Mouse (Mus musculus) hindbrain, embryonic 16.5 days (tissue): ENCODE data around the gene Duoxa1. TPM values are rescaled to one million over a fixed set of nuclear protein-coding genes. Genes with fewer than 3 reads are reported as not detected.

Source experiments
- ATAC-seq: fragments of 200-750 bp; cut with Nextera tagmentation; 2 replicates; pipeline ENCODE4 v1.8.0; 2017; ENCODE audit warnings: moderate TSS enrichment, moderate library complexity
- H3K27ac ChIP-seq: fragments of 300-500 bp; sonication (generic); 2 replicates; pipeline ENCODE4 v1.5.1; 2014; ENCODE audit warnings: low read depth, mild to moderate bottlenecking, control low read depth, low read length, moderate library complexity
- H3K27me3 ChIP-seq: fragments of 300-500 bp; sonication (generic); replicated peaks from 2 replicates; pipeline ENCODE4 v1.6.1; 2014; ENCODE audit warnings: low read length; ENCODE audit not compliant: control insufficient read depth, insufficient read depth
- H3K36me3 ChIP-seq: fragments of 300-500 bp; sonication (generic); 2 replicates; pipeline ENCODE4 v1.6.1; 2014; ENCODE audit warnings: mild to moderate bottlenecking, low read length, moderate library complexity, mixed read lengths; ENCODE audit not compliant: control insufficient read depth, insufficient read depth
- H3K4me1 ChIP-seq: fragments of 300-500 bp; sonication (generic); 2 replicates; pipeline ENCODE4 v1.6.1; 2014; ENCODE audit warnings: low read depth, low read length; ENCODE audit not compliant: control insufficient read depth, insufficient read depth
- H3K4me2 ChIP-seq: fragments of 300-500 bp; sonication (generic); 2 replicates; pipeline ENCODE4 v1.6.1; 2014; ENCODE audit warnings: mild to moderate bottlenecking, low read length, control low read depth, moderate library complexity
- H3K4me3 ChIP-seq: fragments of 300-500 bp; sonication (generic); 2 replicates; pipeline ENCODE4 v1.5.1; 2014; ENCODE audit warnings: mild to moderate bottlenecking, low read length, control low read depth, moderate library complexity
- H3K9ac ChIP-seq: fragments of 300-500 bp; sonication (generic); 2 replicates; pipeline ENCODE4 v1.6.1; 2014; ENCODE audit warnings: low read depth, mild to moderate bottlenecking, control low read depth, low read length, moderate library complexity
- H3K9me3 ChIP-seq: fragments of 300-500 bp; sonication (generic); 2 replicates; pipeline ENCODE4 v1.6.1; 2014; ENCODE audit warnings: mild to moderate bottlenecking, low read length, moderate library complexity; ENCODE audit not compliant: control insufficient read depth
- WGBS: fragments of 180-500 bp; shearing (Covaris S2); extraction: QIAGEN DNeasy Blood & Tissue Kit; methylation state at CpG from one replicate; pipeline ENCODE4 v1.1.7; 2014; 5-methylcytosine and 5-hydroxymethylcytosine counted together
- polyA plus RNA-seq: library from polyadenylated mRNA; unstranded; fragments of >200 nt; fragmentation: Nextera tagmentation; extraction: Ambion mirVana; gene quantifications from 2 replicates; pipeline ENCODE4 v1.2.1, GENCODE M21; 2015

Duoxa1 gene
- polyA plus RNA-seq, 1 experiment from 2014 or later: 0.26 TPM

DNA sequence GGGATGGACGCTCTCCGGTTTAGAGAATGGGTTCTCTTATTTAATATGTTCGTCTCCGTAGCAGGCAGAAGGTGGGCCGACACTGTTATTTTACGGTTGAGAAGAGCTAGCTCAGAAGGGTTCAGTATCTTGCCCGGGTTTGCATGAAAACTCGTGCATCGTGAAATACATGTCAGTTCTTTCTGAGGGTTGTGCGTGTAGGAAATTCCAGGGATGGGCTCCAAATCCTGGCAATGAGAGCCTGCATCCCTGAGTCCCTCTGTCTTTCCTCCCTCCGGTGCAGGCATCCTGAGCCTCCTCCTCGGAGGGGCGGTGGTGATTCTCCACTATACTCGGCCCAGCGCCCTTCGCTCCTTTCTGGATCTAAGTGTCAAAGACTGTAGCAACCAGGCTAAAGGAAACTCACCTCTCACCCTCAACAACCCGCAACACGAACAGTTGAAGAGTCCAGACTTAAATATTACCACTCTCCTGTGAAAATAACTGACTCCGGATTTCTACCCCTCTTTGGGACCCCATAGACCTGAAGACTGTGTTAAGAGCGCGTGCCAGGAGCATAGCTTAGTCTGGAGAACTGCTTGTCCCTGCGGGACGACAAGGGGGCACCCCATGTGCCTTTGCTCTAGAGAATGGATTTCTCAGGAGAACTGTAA is 11.5 kb downstream of the Duoxa1 start:
- ATAC-seq: no peak
- peak overlapping the region; percentile 94 for H3K4me2 ChIP-seq
- 6% methylated on average over 23 of the region's 23 CpGs for WGBS

DNA sequence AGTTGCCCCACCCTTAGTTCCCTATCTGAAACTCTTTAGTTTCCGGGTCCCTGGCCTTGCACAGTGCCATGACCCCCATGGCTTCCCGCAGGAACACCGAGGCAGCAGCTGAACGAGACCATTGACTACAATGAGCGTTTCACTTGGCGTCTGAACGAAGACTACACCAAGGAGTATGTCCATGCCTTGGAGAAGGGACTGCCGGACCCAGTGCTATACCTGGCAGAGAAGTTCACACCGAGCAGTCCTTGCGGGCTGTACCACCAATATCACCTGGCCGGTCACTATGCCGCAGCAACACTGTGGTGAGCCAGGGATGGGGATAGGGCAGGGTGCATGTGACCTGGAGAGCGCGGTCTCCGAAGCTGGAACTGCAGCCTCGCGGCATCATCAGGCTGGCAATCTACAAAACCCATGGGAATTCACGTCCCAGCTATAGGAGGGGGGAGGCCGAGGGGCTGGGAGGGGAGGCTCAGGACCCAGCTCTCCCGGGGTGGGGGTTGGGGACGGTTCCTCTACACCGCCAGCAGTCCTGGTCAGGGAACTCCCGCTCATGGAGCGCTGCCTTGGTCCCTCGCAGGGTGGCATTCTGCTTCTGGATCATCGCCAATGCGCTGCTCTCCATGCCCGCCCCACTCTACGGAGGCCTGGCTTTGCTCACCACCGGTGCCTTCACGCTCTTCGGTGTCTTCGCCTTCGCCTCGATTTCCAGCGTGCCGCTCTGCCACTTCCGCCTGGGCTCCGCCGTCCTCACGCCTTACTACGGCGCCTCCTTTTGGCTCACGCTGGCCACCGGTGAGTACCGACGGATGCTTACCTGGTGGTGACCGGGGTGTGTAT is 12.2 kb downstream of the Duoxa1 start:
- H3K9ac ChIP-seq: peak overlapping the region; percentile 66
- ATAC-seq: peak; percentile 60
- peaks cover 28% of the 10 kb centered on the region for H3K27me3 ChIP-seq
- peaks cover 39% of the 10 kb centered on the region for H3K4me1 ChIP-seq
- peak overlapping the region; percentile 49 for H3K4me3 ChIP-seq
- no peaks in the 10 kb centered on the region for H3K36me3 ChIP-seq
- under 1% methylated on average over 47 of the region's 48 CpGs for whole genome bisulfite sequencing
- no peak overlapping the region for H3K27ac ChIP-seq
- H3K4me2 ChIP-seq: peak overlapping the region; percentile 94
- H3K9me3 ChIP-seq: no peaks in the 10 kb centered on the region

More for the DNA sequence above, 11.5 kb downstream of the Duoxa1 start:
- Histone ChIP-seq H3K27me3 (peaks cover 28% of the 10 kb centered on the region), H3K27ac (no peak overlapping the region), H3K9me3 (no peaks in the 10 kb centered on the region), H3K4me1 (peaks cover 39% of the 10 kb centered on the region), H3K4me3 (peak overlapping the region; percentile 49), H3K9ac (peak overlapping the region; percentile 66), H3K36me3 (no peaks in the 10 kb centered on the region)

DNA sequence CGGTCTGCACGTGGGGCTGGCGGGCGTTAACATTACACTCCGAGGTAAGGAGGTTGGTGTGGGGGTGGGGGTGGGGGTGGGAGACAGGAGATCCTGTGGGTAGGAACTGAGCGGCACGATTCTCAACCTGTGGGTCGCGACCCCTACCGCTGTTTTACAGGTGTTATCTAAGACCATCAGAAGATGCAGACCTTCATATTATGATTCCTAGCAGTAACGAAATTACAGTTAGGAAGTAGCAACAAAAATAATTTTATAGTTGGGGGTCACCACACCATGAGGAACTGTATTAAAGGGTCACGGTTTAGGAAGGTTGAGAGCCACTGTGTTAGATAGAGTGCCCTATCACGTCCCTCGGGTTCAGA is 12.9 kb downstream of the Duoxa1 start:
- Histone ChIP-seq H3K9me3 (no peaks in the 10 kb centered on the region), H3K36me3 (no peaks in the 10 kb centered on the region), H3K9ac (no peak overlapping the region), H3K27me3 (peaks cover 29% of the 10 kb centered on the region), H3K4me1 (peaks cover 39% of the 10 kb centered on the region), H3K27ac (no peak overlapping the region), H3K4me3 (no peak overlapping the region; the same call in 1 of the 2 replicates), H3K4me2 (peak overlapping the region; percentile 94)
- no peak for ATAC-seq
- 3% methylated on average over 14 of the region's 14 CpGs for WGBS

DNA sequence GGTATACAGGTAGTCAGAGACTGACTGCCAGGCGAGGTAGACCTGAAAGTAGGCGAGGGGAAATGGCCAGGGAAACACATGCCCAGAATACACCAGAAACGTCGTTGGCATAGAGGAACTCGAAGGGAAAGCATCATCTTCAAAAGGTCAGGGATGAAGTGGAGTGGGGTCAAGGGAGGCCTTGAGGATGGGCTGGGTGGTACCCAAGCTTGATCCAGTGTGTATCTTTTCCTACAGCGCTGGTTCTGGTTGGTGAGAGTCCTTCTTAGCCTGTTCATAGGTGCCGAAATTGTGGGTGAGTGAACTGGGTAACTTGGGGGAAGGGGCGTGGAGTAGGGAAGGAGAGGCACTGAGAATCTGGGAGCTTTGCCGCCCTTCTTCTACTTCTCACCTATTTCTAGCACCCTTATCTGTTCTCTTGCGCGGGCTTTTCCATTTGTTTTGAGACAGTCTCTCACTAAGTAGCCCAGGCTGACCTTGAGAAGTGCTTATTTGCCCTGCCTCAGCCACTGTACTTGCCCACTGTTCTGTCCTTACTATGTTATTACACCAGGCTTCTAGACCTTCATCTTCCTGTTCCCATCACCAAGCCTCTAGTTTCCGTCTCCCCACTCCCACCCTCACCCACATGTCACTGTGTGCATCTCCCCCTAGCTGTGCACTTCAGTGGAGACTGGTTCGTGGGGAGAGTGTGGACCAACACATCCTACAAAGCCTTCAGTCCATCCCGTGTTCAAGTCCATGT is 13.4 kb downstream of the Duoxa1 start:
- no peak for ATAC-seq
- Histone ChIP-seq H3K4me1 (peaks cover 39% of the 10 kb centered on the region), H3K9me3 (no peaks in the 10 kb centered on the region), H3K27ac (no peak overlapping the region), H3K27me3 (peaks cover 35% of the 10 kb centered on the region), H3K4me2 (no peak overlapping the region; the same call in 1 of the 2 replicates), H3K36me3 (no peaks in the 10 kb centered on the region), H3K4me3 (no peak overlapping the region), H3K9ac (no peak overlapping the region)
- WGBS: 8% methylated on average over 14 of the region's 14 CpGs

DNA sequence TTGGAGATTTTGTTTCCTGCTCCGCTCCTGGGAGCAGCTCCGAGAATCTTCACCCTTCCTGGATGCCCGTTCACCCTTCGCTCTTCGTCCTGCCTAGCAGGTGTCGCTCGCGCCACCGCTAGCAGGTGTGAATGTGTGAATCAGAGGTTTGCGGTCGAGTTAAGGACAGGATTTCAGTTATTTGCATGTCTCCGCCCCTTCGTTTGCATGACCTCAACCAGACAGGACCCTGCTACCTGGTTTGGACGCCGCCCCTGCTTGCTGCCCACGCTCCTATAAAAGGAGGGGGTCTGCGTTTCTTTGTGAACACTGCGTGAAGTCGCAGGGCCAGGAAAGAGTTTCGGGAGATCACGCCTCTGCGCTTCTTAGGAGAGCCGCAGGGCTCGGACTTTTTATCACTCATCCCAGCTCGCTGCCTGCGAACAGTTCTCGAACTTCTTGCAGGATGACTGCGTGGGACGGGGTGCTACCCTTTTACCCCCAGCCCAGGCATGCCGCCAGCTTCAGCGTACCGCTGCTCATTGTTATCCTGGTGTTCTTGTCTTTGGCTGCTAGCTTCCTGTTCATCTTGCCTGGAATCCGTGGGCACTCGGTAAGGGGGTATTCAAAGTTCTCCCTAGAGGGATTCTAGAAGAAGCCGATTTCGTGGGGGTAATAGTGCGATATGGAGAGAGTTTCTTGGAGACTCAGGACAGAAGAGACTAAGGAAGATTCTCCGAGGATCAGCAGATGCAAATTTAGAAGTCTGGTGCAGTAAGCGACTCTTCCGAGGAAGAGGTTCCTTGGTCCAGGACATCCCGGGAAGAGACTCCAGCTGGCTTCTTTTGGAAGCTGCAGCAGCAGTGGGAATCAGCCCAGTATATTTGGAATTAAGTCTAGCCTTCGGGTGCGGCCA is 14.7 kb downstream of the Duoxa1 start, which contains the start of gene Duoxa2:
TSS of gene Duoxa2 (plus strand) at position 305 of the 895 bp plus-strand sequence.
- under 1% methylated on average over 43 of the region's 43 CpGs for WGBS
- peak within 1 kb of the TSS; percentile 30 for H3K4me3 ChIP-seq
- peaks cover 39% of the 10 kb centered on the region for H3K4me1 ChIP-seq
- H3K9me3 ChIP-seq: no peaks in the 10 kb centered on the region
- ATAC-seq: no peak
- H3K27me3 ChIP-seq: peaks cover 43% of the 10 kb centered on the region
- no peak within 1 kb of the TSS for H3K9ac ChIP-seq
- H3K36me3 ChIP-seq: no peaks in the 10 kb centered on the region
- H3K4me2 ChIP-seq: peak within 1 kb of the TSS; percentile 48
- no peak within 1 kb of the TSS for H3K27ac ChIP-seq

DNA sequence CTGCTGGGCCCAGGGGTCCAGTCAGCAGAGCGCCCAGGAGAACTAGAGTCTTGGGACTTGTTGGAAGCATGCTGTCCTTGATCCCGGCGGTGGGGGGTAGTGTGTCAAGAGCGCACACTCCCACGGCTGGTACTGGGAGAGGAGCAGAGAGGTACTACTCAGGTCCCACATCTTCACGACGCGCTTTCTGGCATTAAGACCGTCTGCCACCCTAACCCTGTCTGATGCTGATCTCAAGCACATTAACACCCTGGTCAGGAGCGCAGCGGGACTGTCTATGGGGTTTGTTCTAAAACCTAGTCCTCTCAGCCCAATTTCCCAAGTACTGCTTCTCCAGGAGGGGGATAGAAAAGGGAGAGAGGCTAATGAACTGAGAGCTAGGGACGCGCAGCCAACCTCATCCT is 15.4 kb downstream of the Duoxa1 start, which contains the start of gene Duox2:
TSS of gene Duox2 (minus strand) at position 354 of the 404 bp plus-strand sequence.
- Histone ChIP-seq H3K4me3 (peak within 1 kb of the TSS; percentile 30), H3K9ac (no peak within 1 kb of the TSS), H3K4me2 (peak within 1 kb of the TSS; percentile 48), H3K4me1 (peaks cover 39% of the 10 kb centered on the region), H3K9me3 (no peaks in the 10 kb centered on the region), H3K36me3 (no peaks in the 10 kb centered on the region), H3K27ac (no peak within 1 kb of the TSS), H3K27me3 (peaks cover 49% of the 10 kb centered on the region)
- ATAC-seq: no peak
- WGBS: 0% methylated on average over 13 of the region's 13 CpGs

DNA sequence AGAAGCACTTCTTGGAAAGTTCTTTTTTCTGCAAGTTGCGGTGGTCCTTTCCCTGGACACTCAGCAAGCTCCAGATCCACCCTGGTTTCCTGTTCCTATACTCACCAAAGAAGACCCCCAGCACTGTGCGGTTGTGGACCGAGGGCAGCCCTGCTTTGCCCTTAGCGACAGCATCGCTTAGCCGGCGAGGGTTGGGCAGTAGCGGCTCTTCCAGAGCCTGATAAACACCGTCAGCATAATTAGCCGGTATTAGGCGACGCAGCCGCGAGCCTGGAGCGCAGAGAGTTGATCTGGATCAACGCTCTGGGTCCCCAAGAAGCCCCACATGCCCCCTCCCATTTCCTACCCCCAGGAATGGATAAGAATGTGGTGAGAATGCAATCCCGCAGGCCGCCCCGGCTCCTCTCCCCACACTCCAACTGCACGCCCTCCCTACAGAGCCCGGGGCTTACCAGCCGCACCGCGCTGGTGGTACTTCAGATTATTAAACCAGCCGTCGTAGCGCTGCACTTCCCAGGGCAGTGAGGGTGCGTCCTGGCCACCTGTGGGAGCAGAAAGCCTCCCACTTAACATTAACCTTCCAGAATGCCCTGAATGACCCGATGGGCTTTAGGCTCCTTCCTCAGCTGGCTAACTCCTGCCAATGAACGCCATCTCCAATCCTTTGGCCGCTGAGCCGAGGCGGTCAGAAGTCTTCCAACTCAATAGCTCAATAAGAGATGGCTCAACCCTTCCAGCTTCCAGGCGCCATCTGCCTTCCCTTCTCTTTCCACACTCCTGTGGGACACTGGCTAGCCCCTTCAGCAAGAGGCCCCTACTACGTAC is 16.0 kb downstream of the Duoxa1 start:
- H3K27me3 ChIP-seq: peaks cover 49% of the 10 kb centered on the region
- H3K36me3 ChIP-seq: no peaks in the 10 kb centered on the region
- peaks cover 39% of the 10 kb centered on the region for H3K4me1 ChIP-seq
- H3K4me2 ChIP-seq: peak overlapping the region; percentile 46
- no peaks in the 10 kb centered on the region for H3K9me3 ChIP-seq
- no peak overlapping the region for H3K9ac ChIP-seq
- peak overlapping the region; percentile 25 for H3K4me3 ChIP-seq
- no peak overlapping the region for H3K27ac ChIP-seq
- under 1% methylated on average over 35 of the region's 35 CpGs for WGBS
- no peak for ATAC-seq

DNA sequence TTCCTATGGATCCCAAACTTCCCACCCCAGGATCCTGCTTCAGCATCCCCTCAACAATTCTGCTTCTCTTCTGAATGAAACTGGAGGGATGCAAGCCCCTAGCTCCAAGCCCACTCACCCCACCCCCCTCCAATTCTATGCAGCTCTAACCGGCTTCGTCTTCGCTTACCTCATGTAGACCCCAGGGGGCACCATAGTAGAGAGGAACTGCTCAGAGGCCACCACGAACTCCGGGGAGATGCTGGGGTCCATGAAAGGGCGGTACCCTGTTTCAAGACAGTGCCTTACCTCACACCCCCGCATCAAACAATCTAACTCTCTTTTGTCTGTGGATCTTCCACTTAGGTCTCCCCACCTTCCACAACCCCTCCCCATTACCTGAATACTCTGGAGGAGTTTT is 18.6 kb downstream of the Duoxa1 start:
- no peak overlapping the region for H3K4me3 ChIP-seq
- no peak for ATAC-seq
- peaks cover 20% of the 10 kb centered on the region for H3K4me1 ChIP-seq
- 3% methylated on average over 7 of the region's 7 CpGs for WGBS
- no peaks in the 10 kb centered on the region for H3K9me3 ChIP-seq
- no peak overlapping the region for H3K4me2 ChIP-seq
- no peak overlapping the region for H3K9ac ChIP-seq
- H3K27ac ChIP-seq: no peak overlapping the region
- H3K36me3 ChIP-seq: no peaks in the 10 kb centered on the region
- H3K27me3 ChIP-seq: peaks cover 40% of the 10 kb centered on the region
